Mouse (Mus musculus): ENCODE results near the gene Fkbp15. TPM values are rescaled to one million over a fixed set of nuclear protein-coding genes. Genes with fewer than 3 reads are reported as not detected.

Fkbp15 gene
- 10 to 100 TPM; 12.6 TPM for total RNA-seq (2021)
- long read RNA-seq, experiment 1, full-length matches to known transcripts, result 7 of 16 reads
- long read RNA-seq, experiment 1, partial matches to known transcripts, result 3 of 16 reads
- long read RNA-seq, experiment 1, other reads (novel, unspliced or antisense), result 6 of 16 reads
- long read RNA-seq, experiment 2, full-length matches to known transcripts, result 4 of 16 reads
- long read RNA-seq, experiment 2, partial matches to known transcripts, result 4 of 16 reads
- long read RNA-seq, experiment 2, other reads (novel, unspliced or antisense), result 8 of 16 reads

- no peak for TF ChIP-seq CTCF (IDR thresholded peaks at IDR 0.05)
- peak; percentile 97 for DNase-seq
- Histone ChIP-seq H3K27ac (peak within 1 kb of the TSS; percentile 96), H3K4me3 (peak within 1 kb of the TSS; percentile 98)
- intact Hi-C loops (cut with DNase I), result loop anchor here (5.0 kb wide), 1 partner anchor 47 kb away; the partner anchor contains the start of genes Cdc26 and Prpf4
Observed at GRCm38 (mm10) chr4:62360088-62360804, at the start of gene Fkbp15, which contains the start of gene Slc31a1. Fkbp15 (minus strand) TSS chr4:62360548. Slc31a1 (plus strand) TSS chr4:62360727.

GRCm38 (mm10) chr4:62409615-62410014 lies 49.3 kb upstream of the Fkbp15 start:
- H3K4me3 ChIP-seq, result peak overlapping the region; percentile 91
- no peak for DNase-seq
- intact Hi-C loops (cut with DNase I), result loop anchor here (2.0 to 5.0 kb wide), 4 partner anchors 47 to 113 kb away; partner anchors contain the start of genes Fkbp15, Hdhd3 and Slc31a1
- peak overlapping the region; percentile 97 for H3K27ac ChIP-seq
- TF ChIP-seq CTCF (IDR thresholded peaks at IDR 0.05), result no peak

GRCm38 (mm10) chr4:62408601-62409282 lies 48.4 kb upstream of the Fkbp15 start, which contains the start of the genes Cdc26 and Prpf4:
Cdc26 (minus strand) TSS chr4:62408642.
Prpf4 (plus strand) TSS chr4:62408797.
- Histone ChIP-seq H3K4me3 (peak within 1 kb of the TSS; percentile 91), H3K27ac (peak within 1 kb of the TSS; percentile 97)
- TF ChIP-seq CTCF (IDR thresholded peaks at IDR 0.05), result no peak
- intact Hi-C loops (cut with DNase I), result loop anchor here (2.0 to 5.0 kb wide), 4 partner anchors 46 to 114 kb away; partner anchors contain the start of genes Fkbp15, Hdhd3 and Slc31a1
- peak; percentile 98 for DNase-seq

- Histone ChIP-seq H3K4me3 (peak overlapping the region; percentile 91), H3K27ac (peak overlapping the region; percentile 97)
- peak; percentile 55 for DNase-seq
- peak; percentile 64 for TF ChIP-seq CTCF (IDR thresholded peaks at IDR 0.05)
- intact Hi-C loops (cut with DNase I), result loop anchor here (2.0 to 5.0 kb wide), 4 partner anchors 46 to 114 kb away; partner anchors contain the start of genes Fkbp15, Hdhd3 and Slc31a1
Observed at GRCm38 (mm10) chr4:62407730-62408582, 47.6 kb upstream of the Fkbp15 start.

- Histone ChIP-seq H3K4me3 (no peak overlapping the region), H3K27ac (no peak overlapping the region)
- intact Hi-C loops (cut with DNase I), result loop anchor here (5.0 kb wide), 3 partner anchors 44 to 116 kb away; partner anchors contain the start of genes Fkbp15 and Slc31a1
- no peak for DNase-seq
- no peak for TF ChIP-seq CTCF (IDR thresholded peaks at IDR 0.05)
Observed at GRCm38 (mm10) chr4:62406133-62406532, 45.8 kb upstream of the Fkbp15 start.

- no peak overlapping the region for H3K4me3 ChIP-seq
- TF ChIP-seq CTCF (IDR thresholded peaks at IDR 0.05), result no peak
- intact Hi-C loops (cut with DNase I), result no loop called here
- DNase-seq, result no peak
- no peak overlapping the region for H3K27ac ChIP-seq
Observed at GRCm38 (mm10) chr4:62398956-62399355, 38.6 kb upstream of the Fkbp15 start.

- Histone ChIP-seq H3K4me3 (no peak overlapping the region), H3K27ac (no peak overlapping the region)
- DNase-seq, result no peak
- intact Hi-C loops (cut with DNase I), result no loop called here
- TF ChIP-seq CTCF (IDR thresholded peaks at IDR 0.05), result no peak
Observed at GRCm38 (mm10) chr4:62397616-62398365, 37.4 kb upstream of the Fkbp15 start.

- no peak for TF ChIP-seq CTCF (IDR thresholded peaks at IDR 0.05)
- Histone ChIP-seq H3K4me3 (no peak overlapping the region), H3K27ac (no peak overlapping the region)
- DNase-seq, result no peak
- intact Hi-C loops (cut with DNase I), result no loop called here
Observed at GRCm38 (mm10) chr4:62395806-62396205, 35.5 kb upstream of the Fkbp15 start.

GRCm38 (mm10) chr4:62393459-62393858 lies 33.1 kb upstream of the Fkbp15 start:
- intact Hi-C loops (cut with DNase I), result no loop called here

GRCm38 (mm10) chr4:62391892-62392291 lies 31.5 kb upstream of the Fkbp15 start:
- no peak for DNase-seq
- intact Hi-C loops (cut with DNase I), result no loop called here
- no peak for TF ChIP-seq CTCF (IDR thresholded peaks at IDR 0.05)
- Histone ChIP-seq H3K27ac (no peak overlapping the region), H3K4me3 (no peak overlapping the region)

More at GRCm38 (mm10) chr4:62393459-62393858, 33.1 kb upstream of the Fkbp15 start:
- no peak for DNase-seq
- TF ChIP-seq CTCF (IDR thresholded peaks at IDR 0.05), result no peak
- Histone ChIP-seq H3K27ac (no peak overlapping the region), H3K4me3 (no peak overlapping the region)
